In the genomic region with DNA sequence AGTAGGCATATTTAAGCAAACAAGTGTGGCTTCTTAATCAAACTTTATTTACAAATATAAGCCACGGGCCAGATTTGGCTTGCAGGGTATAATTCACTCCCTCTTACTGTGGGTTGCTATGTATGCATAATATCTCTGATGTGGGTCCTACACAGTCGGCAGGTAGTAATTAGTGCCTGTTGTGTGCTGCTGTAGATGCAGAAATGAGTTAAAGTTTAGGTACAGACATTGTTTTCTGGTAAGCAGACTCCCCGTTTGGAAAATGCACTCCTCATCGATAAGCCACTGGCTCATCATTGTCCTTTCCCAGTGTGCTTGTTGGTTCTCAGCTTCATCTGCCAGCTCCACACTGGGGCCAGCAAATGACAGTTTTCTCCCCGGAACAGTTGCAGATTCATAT, we compare ENCODE assay signal across 24 mouse cellular contexts.
"Had no signal": no experiment of that assay in that cellular context is flagged by ENCODE, and none has a peak within 500 bp of the region (broad histone marks: within the 10 kb centered on the region; RNA-seq: fewer than 3 reads in every experiment).

No protein-coding gene starts in this region.

- ATAC-seq: hindbrain, postnatal 0 days; intestine, embryonic 16.5 days had no signal

- DNase-seq: gastrocnemius, postnatal 14 days; gastrocnemius, postnatal 36 days; heart, adult 18-20 months; heart, postnatal 14 days; heart, postnatal 36 days; kidney, adult 11 months; kidney, adult 2 months; kidney, adult 9 months; kidney, postnatal 14 days; kidney, postnatal 36 days; layer of hippocampus, adult 9-11 months; layer of hippocampus, postnatal 36 days; left cerebral cortex, postnatal 4 days had no signal

- H3K9ac ChIP-seq: heart, embryonic 13.5 days; heart, embryonic 15.5 days; hindbrain, embryonic 13.5 days; hindbrain, embryonic 15.5 days; kidney, embryonic 15.5 days; limb, embryonic 13.5 days; limb, embryonic 15.5 days had no signal

- H3K27me3 ChIP-seq: heart, embryonic 13.5 days; heart, embryonic 15.5 days; hindbrain, embryonic 13.5 days; hindbrain, embryonic 15.5 days; kidney, embryonic 15.5 days; limb, embryonic 13.5 days; limb, embryonic 15.5 days had no signal

- H3K36me3 ChIP-seq: heart, embryonic 13.5 days; heart, embryonic 15.5 days; hindbrain, embryonic 13.5 days; hindbrain, embryonic 15.5 days; kidney, embryonic 15.5 days; limb, embryonic 13.5 days; limb, embryonic 15.5 days had no signal

- H3K4me2 ChIP-seq: heart, embryonic 11.5 days; heart, embryonic 13.5 days; heart, embryonic 15.5 days; hindbrain, embryonic 13.5 days; hindbrain, embryonic 15.5 days; kidney, embryonic 15.5 days; limb, embryonic 13.5 days; limb, embryonic 15.5 days had no signal

- H3K4me3 ChIP-seq: heart, embryonic 13.5 days; heart, embryonic 15.5 days; hindbrain, embryonic 13.5 days; hindbrain, embryonic 15.5 days; kidney, embryonic 15.5 days; limb, embryonic 13.5 days; limb, embryonic 15.5 days had no signal

- H3K27ac ChIP-seq: heart, embryonic 13.5 days; heart, embryonic 15.5 days; hindbrain, embryonic 13.5 days; hindbrain, embryonic 15.5 days; hindbrain, postnatal 0 days; kidney, embryonic 15.5 days; kidney, postnatal 0 days; limb, embryonic 13.5 days; limb, embryonic 15.5 days had no signal

- H3K4me1 ChIP-seq: heart, embryonic 15.5 days; hindbrain, embryonic 13.5 days; hindbrain, embryonic 15.5 days; limb, embryonic 13.5 days; limb, embryonic 15.5 days had no signal

- H3K9me3 ChIP-seq: heart, embryonic 13.5 days; heart, embryonic 15.5 days; hindbrain, embryonic 15.5 days; kidney, embryonic 15.5 days; limb, embryonic 13.5 days; limb, embryonic 15.5 days had no signal
